Mouse (Mus musculus): Measurements from ENCODE around the gene Xpo1. TPM values are rescaled to one million over a fixed set of nuclear protein-coding genes. Genes with fewer than 3 reads are reported as not detected.
"Not testable (repeated sequence)": the region's sequence is repeated elsewhere in the genome, so short reads cannot be mapped to it uniquely, and the experiment has no call there.

Xpo1 gene
- polyA plus RNA-seq, 1 experiment from 2014 or later, result 16.0 TPM

DNA sequence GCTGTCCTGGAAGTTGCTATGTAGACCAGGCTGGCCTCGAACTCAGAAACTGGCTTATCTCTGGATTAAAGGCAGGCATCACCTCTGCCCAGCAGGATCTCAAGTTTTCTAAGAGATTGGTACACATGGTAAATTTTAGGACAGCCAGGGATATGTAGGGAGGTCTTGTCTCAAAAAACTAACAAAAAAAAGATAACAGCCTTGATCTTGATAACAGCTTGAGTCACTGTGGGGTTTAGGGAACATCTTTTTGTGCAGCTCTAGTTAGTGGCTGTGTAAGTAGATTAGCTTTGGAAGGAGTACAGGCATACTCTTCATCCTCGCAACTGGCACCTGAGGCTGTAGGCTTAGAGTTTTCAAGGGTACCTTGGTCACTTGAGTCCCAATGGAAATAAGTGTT, 41.5 kb downstream of the Xpo1 start:
- Histone ChIP-seq H3K4me3 (ENCODE audit: low read depth, low read length) (no peak overlapping the region), H3K4me2 (ENCODE audit: low read depth, low read length) (no peak overlapping the region), H3K36me3 (replicated peaks; ENCODE audit: insufficient read depth, low read length) (peaks cover 48% of the 10 kb centered on the region), H3K27ac (ENCODE audit: low read depth) (no peak overlapping the region), H3K9me3 (ENCODE audit: low read length) (no peaks in the 10 kb centered on the region), H3K9ac (replicated peaks) (no peak overlapping the region), H3K4me1 (ENCODE audit: insufficient read depth) (no peaks in the 10 kb centered on the region), H3K27me3 (ENCODE audit: insufficient read depth, low read length) (no peaks in the 10 kb centered on the region)
- DNase-seq (no peak), ATAC-seq (no peak)
- WGBS (ENCODE audit: insufficient replicate concordance), result 90% methylated on average over 2 of the region's 2 CpGs
- TF ChIP-seq EP300 (IDR thresholded peaks at IDR 0.05; ENCODE audit: low read depth) (no peak), CTCF (IDR thresholded peaks at IDR 0.05; ENCODE audit: low read depth) (no peak)

DNA sequence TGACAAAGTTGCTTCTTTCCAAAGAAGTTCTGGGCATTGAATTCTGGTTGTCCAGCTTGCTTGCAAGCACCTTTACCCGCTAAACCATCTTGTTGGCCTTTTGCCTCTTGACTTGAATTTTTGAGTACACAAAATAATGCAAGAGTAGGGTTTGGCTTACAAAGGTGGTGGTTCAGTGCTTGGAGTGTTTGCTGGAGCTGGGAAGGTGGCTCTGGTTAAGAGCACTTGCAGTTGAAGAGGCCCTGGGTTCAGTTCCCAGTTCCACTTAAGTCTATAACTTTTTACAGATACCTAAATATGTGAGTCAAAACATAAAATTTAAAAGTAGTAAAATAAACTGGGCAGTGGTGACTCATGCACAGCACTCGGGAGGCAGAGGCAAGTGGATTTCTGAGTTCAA, 42.5 kb downstream of the Xpo1 start:
- H3K27me3 ChIP-seq (ENCODE audit: insufficient read depth, low read length), result no peaks in the 10 kb centered on the region
- H3K27ac ChIP-seq (ENCODE audit: low read depth), result no peak overlapping the region
- no peak overlapping the region for H3K9ac ChIP-seq (replicated peaks)
- H3K4me3 ChIP-seq (ENCODE audit: low read depth, low read length), result no peak overlapping the region
- no peak overlapping the region for H3K4me2 ChIP-seq (ENCODE audit: low read depth, low read length)
- no peaks in the 10 kb centered on the region for H3K4me1 ChIP-seq (ENCODE audit: insufficient read depth)
- peaks cover 39% of the 10 kb centered on the region for H3K36me3 ChIP-seq (replicated peaks; ENCODE audit: insufficient read depth, low read length)
- H3K9me3 ChIP-seq (ENCODE audit: low read length), result no peaks in the 10 kb centered on the region
- ATAC-seq, result no peak
- WGBS (ENCODE audit: insufficient replicate concordance), result 84% methylated on average over 2 of the region's 2 CpGs
- no peak for DNase-seq
- TF ChIP-seq EP300 (IDR thresholded peaks at IDR 0.05; ENCODE audit: low read depth), result no peak

DNA sequence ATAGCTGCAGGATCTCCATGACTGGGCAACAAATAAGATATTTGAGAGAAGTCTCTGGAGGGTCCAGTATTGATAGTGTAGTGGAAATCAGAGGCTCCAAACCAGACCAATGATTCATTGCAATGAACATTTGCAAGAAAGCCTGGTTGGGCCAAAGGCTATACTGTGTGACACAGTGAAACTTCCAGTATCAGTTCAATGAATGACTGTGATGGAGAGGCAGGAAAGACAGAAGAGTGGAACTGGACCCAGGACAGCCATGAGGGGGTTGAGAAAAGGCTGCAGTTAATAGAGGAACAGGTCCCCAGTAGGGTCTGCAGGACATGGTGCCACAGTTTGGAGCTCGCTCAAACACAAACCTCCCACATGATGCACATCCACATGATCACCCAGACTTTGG, 44.1 kb downstream of the Xpo1 start:
- peaks cover under 1% of the 10 kb centered on the region; the same call in 1 of the 2 replicates for H3K4me1 ChIP-seq (ENCODE audit: insufficient read depth)
- no peak overlapping the region for H3K9ac ChIP-seq (replicated peaks)
- H3K4me2 ChIP-seq (ENCODE audit: low read depth, low read length), result no peak overlapping the region
- peaks cover 25% of the 10 kb centered on the region for H3K36me3 ChIP-seq (replicated peaks; ENCODE audit: insufficient read depth, low read length)
- DNase-seq, result no peak
- no peaks in the 10 kb centered on the region for H3K27me3 ChIP-seq (ENCODE audit: insufficient read depth, low read length)
- H3K27ac ChIP-seq (ENCODE audit: low read depth), result no peak overlapping the region
- no peaks in the 10 kb centered on the region for H3K9me3 ChIP-seq (ENCODE audit: low read length)
- 95% methylated on average over 1 of the region's 1 CpGs for WGBS (ENCODE audit: insufficient replicate concordance)
- no peak overlapping the region for H3K4me3 ChIP-seq (ENCODE audit: low read depth, low read length)
- no peak for ATAC-seq
- TF ChIP-seq CTCF (IDR thresholded peaks at IDR 0.05; ENCODE audit: low read depth), result no peak
- TF ChIP-seq EP300 (IDR thresholded peaks at IDR 0.05; ENCODE audit: low read depth), result no peak

DNA sequence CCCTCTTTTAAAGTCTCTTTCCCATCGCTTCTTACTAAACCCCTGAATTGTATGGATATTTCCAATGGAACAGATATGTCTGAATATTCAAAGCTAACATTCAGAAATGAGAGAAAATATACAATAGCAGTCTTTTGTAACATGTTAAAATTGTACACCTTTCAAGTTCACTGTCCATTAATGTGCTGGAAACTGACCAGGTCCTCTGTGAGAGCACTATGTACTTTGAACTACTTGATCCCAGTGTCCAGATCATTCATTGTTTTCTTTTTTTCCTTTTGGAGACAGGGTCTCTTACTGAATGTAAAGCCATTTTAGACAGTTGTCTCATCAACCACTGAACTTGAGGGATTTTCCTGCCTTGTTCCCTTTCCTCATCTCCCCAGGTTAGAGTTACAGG, 47.3 kb downstream of the Xpo1 start:
- Histone ChIP-seq H3K4me3 (ENCODE audit: low read depth, low read length) (no peak overlapping the region), H3K36me3 (replicated peaks; ENCODE audit: insufficient read depth, low read length) (no peaks in the 10 kb centered on the region), H3K27me3 (ENCODE audit: insufficient read depth, low read length) (no peaks in the 10 kb centered on the region), H3K27ac (ENCODE audit: low read depth) (no peak overlapping the region), H3K4me2 (ENCODE audit: low read depth, low read length) (no peak overlapping the region), H3K4me1 (ENCODE audit: insufficient read depth) (peaks cover 3% of the 10 kb centered on the region; the same call in 1 of the 2 replicates), H3K9me3 (ENCODE audit: low read length) (no peaks in the 10 kb centered on the region), H3K9ac (replicated peaks) (no peak overlapping the region)
- DNase-seq (no peak), ATAC-seq (no peak)
- WGBS (ENCODE audit: insufficient replicate concordance), result 65% methylated on average over 1 of the region's 1 CpGs
- TF ChIP-seq EP300 (IDR thresholded peaks at IDR 0.05; ENCODE audit: low read depth) (no peak), CTCF (IDR thresholded peaks at IDR 0.05; ENCODE audit: low read depth) (no peak)

DNA sequence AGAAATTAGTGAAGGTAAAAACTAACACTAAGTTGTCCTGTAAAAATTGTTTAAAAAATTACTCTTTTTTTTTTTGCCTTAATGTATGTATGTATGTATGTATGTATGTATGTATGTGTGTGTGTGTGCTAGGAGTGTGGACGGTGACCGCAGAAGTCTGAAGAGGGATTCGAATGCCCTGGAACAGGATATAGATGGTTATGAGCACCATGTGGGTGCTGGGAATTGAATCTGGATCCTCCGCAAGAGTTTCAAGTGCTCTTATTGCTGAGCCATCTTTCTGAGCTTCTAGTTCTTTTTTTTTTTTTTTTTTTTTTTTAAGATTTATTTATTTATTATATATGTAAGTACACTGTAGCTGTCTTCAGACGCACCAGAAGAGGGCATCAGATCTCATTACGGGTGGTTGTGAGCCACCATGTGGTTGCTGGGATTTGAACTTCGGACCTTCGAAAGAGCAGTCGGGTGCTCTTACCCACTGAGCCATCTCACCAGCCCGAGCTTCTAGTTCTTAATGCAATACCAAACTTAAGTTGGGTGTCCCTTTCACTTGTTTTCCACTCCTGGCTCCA, 49.3 kb downstream of the Xpo1 start:
- peak overlapping the region; percentile 84 for H3K4me3 ChIP-seq (ENCODE audit: low read depth, low read length)
- H3K27ac ChIP-seq (ENCODE audit: low read depth), result peak overlapping the region; percentile 100
- H3K9ac ChIP-seq (replicated peaks), result peak overlapping the region; percentile 96
- H3K27me3 ChIP-seq (ENCODE audit: insufficient read depth, low read length); H3K36me3 ChIP-seq (replicated peaks; ENCODE audit: insufficient read depth, low read length); DNase-seq; H3K9me3 ChIP-seq (ENCODE audit: low read length); ATAC-seq: not testable (repeated sequence)
- 36% methylated on average over 10 of the region's 10 CpGs for WGBS (ENCODE audit: insufficient replicate concordance)
- H3K4me1 ChIP-seq (ENCODE audit: insufficient read depth), result peaks cover 11% of the 10 kb centered on the region
- peak overlapping the region; percentile 87 for H3K4me2 ChIP-seq (ENCODE audit: low read depth, low read length)

DNA sequence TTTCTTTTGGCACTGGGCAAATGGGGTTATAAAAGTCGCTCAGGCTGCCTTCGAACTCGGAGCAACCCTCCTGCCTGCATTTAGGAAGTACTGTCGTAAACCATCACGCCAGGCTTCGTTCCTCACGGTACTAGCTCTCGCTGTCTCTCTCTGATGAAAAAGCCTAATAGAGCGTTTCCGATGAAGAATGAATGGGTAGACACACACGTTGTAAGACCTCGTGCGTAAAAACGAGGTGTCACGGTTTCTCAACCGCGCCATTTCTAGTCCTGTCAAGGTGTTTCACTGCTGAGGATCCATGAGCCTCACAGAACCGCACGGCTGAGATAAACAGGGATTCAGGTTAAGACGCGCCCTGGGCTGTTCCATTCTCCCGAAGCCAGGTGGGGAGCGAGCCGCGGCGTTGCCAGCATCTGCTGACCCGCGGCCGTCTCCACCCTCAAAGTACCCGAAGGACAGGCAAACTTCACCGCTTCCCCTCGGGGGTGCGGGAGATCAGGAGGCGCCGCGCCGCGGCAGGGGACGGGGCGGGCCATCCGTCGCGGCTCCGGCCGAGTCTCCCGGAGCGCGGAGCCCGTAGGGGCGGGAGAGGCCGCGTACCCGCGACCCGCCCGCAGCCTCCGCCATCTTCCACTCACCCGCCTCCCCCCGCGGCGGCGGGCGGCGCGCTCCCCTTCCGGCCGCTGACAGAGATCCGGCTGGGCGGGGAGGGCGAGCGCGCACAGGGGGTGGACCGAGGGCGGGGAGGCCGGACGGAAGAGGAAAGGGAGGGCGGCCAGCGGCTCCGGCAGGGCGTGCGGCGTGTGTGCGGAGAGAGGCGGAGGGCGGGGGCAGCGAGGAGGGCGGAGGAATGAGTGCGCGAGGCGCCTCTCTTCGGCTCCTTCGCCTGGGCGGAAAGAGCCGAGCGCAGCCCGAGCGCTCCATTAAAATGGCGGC, 50.1 kb downstream of the Xpo1 start:
- under 1% methylated on average over 68 of the region's 98 CpGs for WGBS (ENCODE audit: insufficient replicate concordance)
- H3K4me1 ChIP-seq (ENCODE audit: insufficient read depth), result peaks cover 11% of the 10 kb centered on the region

More for the DNA sequence above, 50.1 kb downstream of the Xpo1 start:
- Histone ChIP-seq H3K27me3 (ENCODE audit: insufficient read depth, low read length) (no peaks in the 10 kb centered on the region), H3K27ac (ENCODE audit: low read depth) (peak overlapping the region; percentile 100), H3K4me2 (ENCODE audit: low read depth, low read length) (peak overlapping the region; percentile 87), H3K9me3 (ENCODE audit: low read length) (no peaks in the 10 kb centered on the region), H3K4me3 (ENCODE audit: low read depth, low read length) (peak overlapping the region; percentile 84), H3K9ac (replicated peaks) (peak overlapping the region; percentile 99), H3K36me3 (replicated peaks; ENCODE audit: insufficient read depth, low read length) (no peaks in the 10 kb centered on the region)
- DNase-seq, result peak; percentile 99
- no peak for TF ChIP-seq CTCF (IDR thresholded peaks at IDR 0.05; ENCODE audit: low read depth)
- no peak for TF ChIP-seq EP300 (IDR thresholded peaks at IDR 0.05; ENCODE audit: low read depth)
- peak; percentile 96 for ATAC-seq

Measured in liver, postnatal 0 days (tissue).